Mouse (Mus musculus): ENCODE results near the gene Ccdc97. TPM values are rescaled to one million over a fixed set of nuclear protein-coding genes. Genes with fewer than 3 reads are reported as not detected.

The Ccdc97 gene
- polyA plus RNA-seq, 1 experiment from 2014 or later: 24.6 TPM

- no peak overlapping the region for H3K27ac ChIP-seq (ENCODE audit: poor library complexity, severe bottlenecking)
- ATAC-seq (ENCODE audit: insufficient number of reproducible peaks, low FRiP score): no peak
- 93% methylated on average over 8 of the region's 8 CpGs for whole genome bisulfite sequencing
- no peak overlapping the region for H3K4me2 ChIP-seq
- peaks cover 67% of the 10 kb centered on the region for H3K36me3 ChIP-seq
- H3K27me3 ChIP-seq (replicated peaks): no peaks in the 10 kb centered on the region
- H3K9me3 ChIP-seq (replicated peaks): no peaks in the 10 kb centered on the region
- H3K4me3 ChIP-seq: no peak overlapping the region
- no peak overlapping the region for H3K9ac ChIP-seq
- no peaks in the 10 kb centered on the region for H3K4me1 ChIP-seq (replicated peaks)
Observed at GRCm38 (mm10) chr7:25666381-25666780, 52.5 kb downstream of the Ccdc97 start.

Other genes starting within 250 kb of the Ccdc97 start
- gene Ceacam1, start 241.5 kb downstream of the Ccdc97 start, polyA plus RNA-seq (2016; fragmentation: Nextera tagmentation; extraction: Ambion mirVana): 2.1 and 2.4 TPM in 2 replicates
- gene Ceacam2, start 179.2 kb downstream of the Ccdc97 start, polyA plus RNA-seq (2016; fragmentation: Nextera tagmentation; extraction: Ambion mirVana): 0.10 TPM in 1 of 2 replicates, not detected in the other
- not detected in 2 replicates for gene Erich4, start 103.2 kb downstream of the Ccdc97 start, polyA plus RNA-seq (2016; fragmentation: Nextera tagmentation; extraction: Ambion mirVana)
- 55.3 and 56.2 TPM in 2 replicates for gene Dmac2, start 99.7 kb downstream of the Ccdc97 start, polyA plus RNA-seq (2016; fragmentation: Nextera tagmentation; extraction: Ambion mirVana)
- gene B3gnt8, start 92.4 kb downstream of the Ccdc97 start, polyA plus RNA-seq (2016; fragmentation: Nextera tagmentation; extraction: Ambion mirVana): 6.2 and 7.1 TPM in 2 replicates
- 48.1 and 52.9 TPM in 2 replicates for gene Bckdha, start 60.1 kb downstream of the Ccdc97 start, polyA plus RNA-seq (2016; fragmentation: Nextera tagmentation; extraction: Ambion mirVana)
- 35.3 and 37.2 TPM in 2 replicates for gene Exosc5, start 59.9 kb downstream of the Ccdc97 start, polyA plus RNA-seq (2016; fragmentation: Nextera tagmentation; extraction: Ambion mirVana)
- gene Tmem91, start 43.9 kb downstream of the Ccdc97 start, polyA plus RNA-seq (2016; fragmentation: Nextera tagmentation; extraction: Ambion mirVana): 0.86 and 1.1 TPM in 2 replicates
- gene B9d2, start 38.3 kb downstream of the Ccdc97 start, polyA plus RNA-seq (2016; fragmentation: Nextera tagmentation; extraction: Ambion mirVana): 22.8 and 25.9 TPM in 2 replicates
- 5.1 and 5.6 TPM in 2 replicates for gene Tgfb1, start 32.1 kb downstream of the Ccdc97 start, polyA plus RNA-seq (2016; fragmentation: Nextera tagmentation; extraction: Ambion mirVana)
- gene Hnrnpul1, start 35.7 kb upstream of the Ccdc97 start, polyA plus RNA-seq (2016; fragmentation: Nextera tagmentation; extraction: Ambion mirVana): 57.0 and 60.9 TPM in 2 replicates
- 60.6 and 61.8 TPM in 2 replicates for gene Axl, start 69.6 kb upstream of the Ccdc97 start, polyA plus RNA-seq (2016; fragmentation: Nextera tagmentation; extraction: Ambion mirVana)
- gene Cyp2s1, start 97.8 kb upstream of the Ccdc97 start, polyA plus RNA-seq (2016; fragmentation: Nextera tagmentation; extraction: Ambion mirVana): 2.7 and 3.1 TPM in 2 replicates
- gene Cyp2b10, start 178.5 kb upstream of the Ccdc97 start, polyA plus RNA-seq (2016; fragmentation: Nextera tagmentation; extraction: Ambion mirVana): not detected in 2 replicates

All from heart, embryonic 12.5 days (tissue).